Mouse (Mus musculus): Measurements from ENCODE around the gene Sbno2. TPM values are rescaled to one million over a fixed set of nuclear protein-coding genes. Genes with fewer than 3 reads are reported as not detected.
"Not testable (repeated sequence)": the region's sequence is repeated elsewhere in the genome, so short reads cannot be mapped to it uniquely, and the experiment has no call there.

Gene Sbno2
- polyA plus RNA-seq, 1 experiment from 2014 or later: 8.4 TPM

GRCm38 (mm10) chr10:80056506-80056905, 48.9 kb downstream of the Sbno2 start:
- Histone ChIP-seq H3K9me3 (replicated peaks; ENCODE audit: control insufficient read depth, low read length) (no peaks in the 10 kb centered on the region), H3K4me1 (ENCODE audit: control insufficient read depth, insufficient read depth, low read length) (peaks cover 28% of the 10 kb centered on the region), H3K27ac (ENCODE audit: low read depth, low read length) (no peak overlapping the region), H3K27me3 (ENCODE audit: control insufficient read depth, insufficient read depth, low read length) (no peaks in the 10 kb centered on the region), H3K4me2 (no peak overlapping the region), H3K36me3 (ENCODE audit: control insufficient read depth, insufficient read depth, low read length) (peaks cover 12% of the 10 kb centered on the region), H3K4me3 (ENCODE audit: low read depth, low read length) (no peak overlapping the region), H3K9ac (ENCODE audit: low read depth, low read length) (no peak overlapping the region)
- 84% methylated on average over 4 of the region's 4 CpGs for WGBS (ENCODE audit: insufficient replicate concordance)
- no peak for ATAC-seq (replicated peaks; ENCODE audit: insufficient number of reproducible peaks, low FRiP score, low TSS enrichment)

GRCm38 (mm10) chr10:80055891-80056290, 49.5 kb downstream of the Sbno2 start:
- H3K4me1 ChIP-seq (ENCODE audit: control insufficient read depth, insufficient read depth, low read length): peaks cover 28% of the 10 kb centered on the region
- no peak overlapping the region for H3K27ac ChIP-seq (ENCODE audit: low read depth, low read length)
- no peak for ATAC-seq (replicated peaks; ENCODE audit: insufficient number of reproducible peaks, low FRiP score, low TSS enrichment)
- H3K4me2 ChIP-seq: peak overlapping the region; percentile 88
- peaks cover 12% of the 10 kb centered on the region for H3K36me3 ChIP-seq (ENCODE audit: control insufficient read depth, insufficient read depth, low read length)
- no peaks in the 10 kb centered on the region for H3K9me3 ChIP-seq (replicated peaks; ENCODE audit: control insufficient read depth, low read length)
- 0 out of 2 replicates have a peak overlapping the region, but pooled peaks have one; percentile 93 for H3K4me3 ChIP-seq (ENCODE audit: low read depth, low read length)
- peak overlapping the region; percentile 11; the same call in 1 of the 2 replicates for H3K9ac ChIP-seq (ENCODE audit: low read depth, low read length)
- no peaks in the 10 kb centered on the region for H3K27me3 ChIP-seq (ENCODE audit: control insufficient read depth, insufficient read depth, low read length)
- 61% methylated on average over 9 of the region's 10 CpGs for WGBS (ENCODE audit: insufficient replicate concordance)

DNA sequence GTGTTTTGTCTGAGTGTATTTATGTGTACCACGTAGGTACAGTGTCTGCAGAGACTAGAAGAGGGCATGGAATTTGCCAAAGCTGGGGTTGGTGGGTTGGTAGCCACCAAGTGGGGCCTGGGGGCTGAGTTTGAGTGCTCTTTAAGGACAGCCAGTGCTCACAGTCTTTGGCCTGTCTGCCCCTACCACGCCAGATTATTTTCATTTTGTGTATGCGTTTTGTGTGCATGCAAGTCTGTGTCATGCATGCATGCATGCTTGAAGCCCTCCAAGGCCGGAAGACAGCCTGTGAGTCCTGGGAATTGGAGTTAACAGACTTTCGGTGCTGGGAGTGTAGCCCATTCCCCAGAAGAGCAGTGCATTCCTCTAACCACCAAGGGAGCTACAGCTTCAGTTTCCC, 50.0 kb downstream of the Sbno2 start:
- Histone ChIP-seq H3K9me3 (replicated peaks; ENCODE audit: control insufficient read depth, low read length) (no peaks in the 10 kb centered on the region), H3K27me3 (ENCODE audit: control insufficient read depth, insufficient read depth, low read length) (no peaks in the 10 kb centered on the region), H3K9ac (ENCODE audit: low read depth, low read length) (peak overlapping the region; percentile 11), H3K4me1 (ENCODE audit: control insufficient read depth, insufficient read depth, low read length) (peaks cover 31% of the 10 kb centered on the region), H3K36me3 (ENCODE audit: control insufficient read depth, insufficient read depth, low read length) (peaks cover 12% of the 10 kb centered on the region), H3K27ac (ENCODE audit: low read depth, low read length) (no peak overlapping the region), H3K4me3 (ENCODE audit: low read depth, low read length) (peak overlapping the region; percentile 93; the same call in 1 of the 2 replicates), H3K4me2 (peak overlapping the region; percentile 88)
- no peak for ATAC-seq (replicated peaks; ENCODE audit: insufficient number of reproducible peaks, low FRiP score, low TSS enrichment)
- WGBS (ENCODE audit: insufficient replicate concordance): 79% methylated on average over 5 of the region's 5 CpGs

GRCm38 (mm10) chr10:80054911-80055310, 50.5 kb downstream of the Sbno2 start:
- Histone ChIP-seq H3K36me3 (ENCODE audit: control insufficient read depth, insufficient read depth, low read length) (peaks cover 12% of the 10 kb centered on the region), H3K9ac (ENCODE audit: low read depth, low read length) (peak overlapping the region; percentile 99), H3K4me2 (peak overlapping the region; percentile 88), H3K4me1 (ENCODE audit: control insufficient read depth, insufficient read depth, low read length) (peaks cover 31% of the 10 kb centered on the region), H3K4me3 (ENCODE audit: low read depth, low read length) (peak overlapping the region; percentile 93)
- ATAC-seq (replicated peaks; ENCODE audit: insufficient number of reproducible peaks, low FRiP score, low TSS enrichment); H3K27me3 ChIP-seq (ENCODE audit: control insufficient read depth, insufficient read depth, low read length); H3K9me3 ChIP-seq (replicated peaks; ENCODE audit: control insufficient read depth, low read length); H3K27ac ChIP-seq (ENCODE audit: low read depth, low read length): not testable (repeated sequence)
- WGBS (ENCODE audit: insufficient replicate concordance): 31% methylated on average over 3 of the region's 3 CpGs

DNA sequence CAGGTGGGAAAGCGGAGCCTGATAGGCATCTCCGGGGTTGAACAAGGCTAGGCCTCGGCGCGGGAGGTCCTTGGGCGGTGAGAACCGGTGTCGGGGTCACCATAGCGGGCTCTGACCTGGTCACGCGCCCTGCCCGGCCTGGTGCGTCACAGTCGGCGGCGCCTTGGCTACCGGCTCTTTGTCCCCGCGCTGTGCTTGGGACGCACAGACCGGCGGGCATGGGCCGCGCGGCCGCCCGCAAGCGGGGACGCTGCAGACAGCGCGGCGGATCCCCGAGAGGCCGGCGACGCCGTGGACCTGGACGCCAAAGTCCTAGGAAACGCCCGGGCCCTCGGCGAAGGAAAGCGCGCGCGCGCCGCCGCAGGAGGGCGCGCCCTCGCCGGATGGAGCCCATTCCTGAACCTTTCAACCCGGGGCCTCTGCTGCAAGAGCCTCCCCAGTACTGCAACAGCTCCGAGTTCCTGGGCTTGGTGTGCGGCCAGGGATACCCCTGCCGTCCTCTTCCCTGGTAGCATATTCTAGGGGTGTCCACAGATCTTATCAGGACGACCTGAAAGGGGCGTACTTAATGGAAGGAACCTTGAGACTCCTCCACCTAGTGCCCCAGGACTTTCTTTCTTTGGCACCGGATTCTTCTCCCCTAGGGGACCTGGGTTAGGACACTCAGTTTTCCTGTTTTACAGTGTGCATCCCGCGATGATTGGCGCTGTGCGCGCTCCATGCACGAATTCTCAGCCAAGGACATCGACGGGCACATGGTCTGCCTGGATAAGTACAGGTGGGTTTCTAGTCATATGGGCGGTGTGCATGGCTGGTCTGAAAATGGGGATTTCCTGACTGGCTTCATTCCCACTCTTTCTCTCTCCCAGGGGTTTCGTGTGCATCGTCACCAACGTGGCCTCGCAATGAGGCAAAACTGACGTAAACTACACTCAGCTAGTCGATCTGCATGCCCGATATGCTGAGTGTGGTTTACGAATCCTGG, 51.2 kb downstream of the Sbno2 start:
- Histone ChIP-seq H3K27me3 (ENCODE audit: control insufficient read depth, insufficient read depth, low read length) (no peaks in the 10 kb centered on the region), H3K4me1 (ENCODE audit: control insufficient read depth, insufficient read depth, low read length) (peaks cover 31% of the 10 kb centered on the region), H3K4me2 (peak overlapping the region; percentile 88), H3K9ac (ENCODE audit: low read depth, low read length) (peak overlapping the region; percentile 99), H3K4me3 (ENCODE audit: low read depth, low read length) (peak overlapping the region; percentile 93), H3K36me3 (ENCODE audit: control insufficient read depth, insufficient read depth, low read length) (peaks cover 12% of the 10 kb centered on the region), H3K9me3 (replicated peaks; ENCODE audit: control insufficient read depth, low read length) (no peaks in the 10 kb centered on the region; the same call in 1 of the 2 replicates), H3K27ac (ENCODE audit: low read depth, low read length) (peak overlapping the region; percentile 99)
- ATAC-seq (replicated peaks; ENCODE audit: insufficient number of reproducible peaks, low FRiP score, low TSS enrichment): peak; percentile 29
- WGBS (ENCODE audit: insufficient replicate concordance): 1% methylated on average over 68 of the region's 77 CpGs

DNA sequence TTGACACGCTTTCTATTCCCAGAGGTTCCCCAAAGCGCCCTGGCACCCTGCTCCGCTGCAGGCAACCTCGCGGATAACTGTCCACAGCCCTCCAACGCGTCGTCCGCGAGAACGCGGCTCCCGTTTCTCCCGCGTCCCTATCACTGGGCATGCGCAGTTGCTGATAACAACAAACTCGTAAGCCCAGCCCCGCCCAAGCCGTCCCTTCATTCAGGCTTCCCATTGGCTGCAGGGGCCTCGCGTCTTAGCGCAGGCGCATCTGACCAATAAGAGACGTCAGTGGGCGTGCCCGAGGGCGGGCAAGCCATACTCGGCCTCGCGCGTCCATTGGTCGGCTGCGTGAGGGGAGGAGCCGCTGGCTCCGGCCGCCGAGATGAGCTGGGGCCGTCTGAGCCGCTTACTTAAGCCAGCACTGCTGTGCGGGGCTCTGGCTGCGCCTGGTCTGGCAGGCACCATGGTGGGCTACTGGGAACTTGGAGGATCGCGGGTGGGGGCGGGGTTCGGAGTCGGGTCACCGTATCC, 52.1 kb downstream of the Sbno2 start:
- under 1% methylated on average over 47 of the region's 47 CpGs for WGBS (ENCODE audit: insufficient replicate concordance)
- ATAC-seq (replicated peaks; ENCODE audit: insufficient number of reproducible peaks, low FRiP score, low TSS enrichment): peak; percentile 93

GRCm38 (mm10) chr10:80052374-80052764, 53.0 kb downstream of the Sbno2 start:
- Histone ChIP-seq H3K4me3 (ENCODE audit: low read depth, low read length) (no peak overlapping the region), H3K9ac (ENCODE audit: low read depth, low read length) (peak overlapping the region; percentile 67; the same call in 1 of the 2 replicates), H3K4me1 (ENCODE audit: control insufficient read depth, insufficient read depth, low read length) (peaks cover 47% of the 10 kb centered on the region), H3K4me2 (peak overlapping the region; percentile 66; the same call in 1 of the 2 replicates), H3K9me3 (replicated peaks; ENCODE audit: control insufficient read depth, low read length) (no peaks in the 10 kb centered on the region; the same call in 1 of the 2 replicates), H3K27ac (ENCODE audit: low read depth, low read length) (peak overlapping the region; percentile 41), H3K27me3 (ENCODE audit: control insufficient read depth, insufficient read depth, low read length) (no peaks in the 10 kb centered on the region), H3K36me3 (ENCODE audit: control insufficient read depth, insufficient read depth, low read length) (peaks cover 6% of the 10 kb centered on the region)
- ATAC-seq (replicated peaks; ENCODE audit: insufficient number of reproducible peaks, low FRiP score, low TSS enrichment): no peak
- WGBS (ENCODE audit: insufficient replicate concordance): 83% methylated on average over 5 of the region's 5 CpGs

More for the DNA sequence above, 52.1 kb downstream of the Sbno2 start:
- H3K36me3 ChIP-seq (ENCODE audit: control insufficient read depth, insufficient read depth, low read length): peaks cover 12% of the 10 kb centered on the region
- H3K27me3 ChIP-seq (ENCODE audit: control insufficient read depth, insufficient read depth, low read length): no peaks in the 10 kb centered on the region
- H3K4me1 ChIP-seq (ENCODE audit: control insufficient read depth, insufficient read depth, low read length): peaks cover 39% of the 10 kb centered on the region
- H3K9me3 ChIP-seq (replicated peaks; ENCODE audit: control insufficient read depth, low read length): no peaks in the 10 kb centered on the region; the same call in 1 of the 2 replicates
- H3K27ac ChIP-seq (ENCODE audit: low read depth, low read length): peak overlapping the region; percentile 99
- peak overlapping the region; percentile 93 for H3K4me3 ChIP-seq (ENCODE audit: low read depth, low read length)
- peak overlapping the region; percentile 88 for H3K4me2 ChIP-seq
- peak overlapping the region; percentile 99 for H3K9ac ChIP-seq (ENCODE audit: low read depth, low read length)

DNA sequence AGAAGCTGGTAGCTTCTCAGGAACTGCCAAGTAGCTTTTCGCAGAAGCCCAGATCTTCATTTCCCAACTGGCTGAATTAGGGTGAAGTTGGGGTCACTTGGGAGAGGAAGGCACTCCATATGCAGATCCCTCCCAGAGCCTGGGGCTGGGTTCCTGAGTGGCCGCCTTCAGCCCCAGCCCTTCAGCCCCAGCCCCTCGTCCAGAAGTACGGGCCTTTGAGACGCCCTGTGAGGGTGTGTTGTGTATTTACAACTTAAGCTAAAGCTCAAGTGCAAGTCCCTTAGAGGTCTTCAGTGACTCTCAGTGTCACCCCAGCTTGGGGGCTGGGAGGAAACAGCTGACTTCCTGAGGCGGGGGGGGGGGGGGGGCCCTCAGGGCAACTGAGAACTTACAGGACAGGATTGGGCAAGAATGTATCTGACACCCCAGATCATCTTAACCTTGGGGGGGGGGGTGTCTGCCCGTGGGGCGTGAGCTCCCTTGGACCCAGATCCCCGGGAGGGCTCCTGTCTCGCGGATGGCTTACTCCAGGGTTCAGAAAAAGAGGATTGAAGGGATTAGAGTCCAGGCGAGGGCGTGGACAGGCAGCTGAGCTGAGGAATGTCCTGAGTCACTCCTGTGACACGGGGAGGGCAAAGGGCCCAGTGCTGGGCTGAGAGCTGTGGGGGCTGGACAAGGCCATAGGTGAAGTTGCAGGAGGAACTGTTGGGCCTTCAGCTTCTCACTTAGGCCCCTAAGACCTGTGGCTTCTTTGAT, 53.6 kb downstream of the Sbno2 start:
- Histone ChIP-seq H3K36me3 (ENCODE audit: control insufficient read depth, insufficient read depth, low read length) (peaks cover 4% of the 10 kb centered on the region), H3K9ac (ENCODE audit: low read depth, low read length) (peak overlapping the region; percentile 2; the same call in 1 of the 2 replicates), H3K4me3 (ENCODE audit: low read depth, low read length) (no peak overlapping the region), H3K27ac (ENCODE audit: low read depth, low read length) (peak overlapping the region; percentile 41), H3K27me3 (ENCODE audit: control insufficient read depth, insufficient read depth, low read length) (no peaks in the 10 kb centered on the region), H3K4me1 (ENCODE audit: control insufficient read depth, insufficient read depth, low read length) (peaks cover 47% of the 10 kb centered on the region), H3K4me2 (0 out of 2 replicates have a peak overlapping the region, but pooled peaks have one; percentile 12), H3K9me3 (replicated peaks; ENCODE audit: control insufficient read depth, low read length) (no peaks in the 10 kb centered on the region; the same call in 1 of the 2 replicates)
- WGBS (ENCODE audit: insufficient replicate concordance): 26% methylated on average over 14 of the region's 14 CpGs
- no peak for ATAC-seq (replicated peaks; ENCODE audit: insufficient number of reproducible peaks, low FRiP score, low TSS enrichment)
